Mouse (Mus musculus) embryonic fibroblast, embryonic 13.5 days (primary cell): Measurements from ENCODE around the gene Lce6a.

Experiments used
- CTCF ChIP-seq: IDR thresholded peaks from 2 replicates; pipeline ENCODE4 v1.5.1; 2011; ENCODE audit warnings: mild to moderate bottlenecking, control low read depth, low read length, moderate library complexity, borderline replicate concordance; ENCODE audit not compliant: insufficient read depth
- POLR2A ChIP-seq: IDR thresholded peaks from 2 replicates; pipeline ENCODE4 v1.6.1; 2011; ENCODE audit warnings: low read depth, mild to moderate bottlenecking, control low read depth, low read length, moderate library complexity

- no peak for TF ChIP-seq CTCF
- no peak for TF ChIP-seq POLR2A
Measured at GRCm38 (mm10) chr3:92670215-92670614, 48.8 kb upstream of the Lce6a start, which contains the start of gene Lce1a2.
